Mouse (Mus musculus) heart, postnatal 0 days (tissue): ENCODE results near the gene Agt. TPM values are rescaled to one million over a fixed set of nuclear protein-coding genes. Genes with fewer than 3 reads are reported as not detected.

Experiments used
- ATAC-seq: fragments of 200-750 bp; cut with Nextera tagmentation; 2 replicates; pipeline ENCODE4 v1.8.0; 2017; ENCODE audit warnings: low read depth, moderate number of reproducible peaks, moderate library complexity; ENCODE audit not compliant: insufficient read depth
- DNase-seq: peaks from one replicate; pipeline ENCODE4 v3.0.0-alpha.2; 2016; ENCODE audit warnings: low spot score
- H3K27ac ChIP-seq: fragments of 300-500 bp; sonication (generic); 2 replicates; pipeline ENCODE4 v1.5.1; 2014; ENCODE audit warnings: low read depth, mild to moderate bottlenecking
- H3K27me3 ChIP-seq: fragments of 300-500 bp; sonication (generic); 2 replicates; pipeline ENCODE4 v1.6.1; 2014; ENCODE audit warnings: low read length, mixed read lengths; ENCODE audit not compliant: control insufficient read depth, insufficient read depth
- H3K36me3 ChIP-seq: fragments of 300-500 bp; sonication (generic); replicated peaks from 2 replicates; pipeline ENCODE4 v1.6.1; 2014; ENCODE audit warnings: low read length, mixed read lengths; ENCODE audit not compliant: control insufficient read depth, insufficient read depth
- H3K4me1 ChIP-seq: fragments of 300-500 bp; sonication (generic); 2 replicates; pipeline ENCODE4 v1.6.1; 2014; ENCODE audit warnings: antibody characterized with exemption; ENCODE audit not compliant: control insufficient read depth, insufficient read depth
- H3K4me2 ChIP-seq: fragments of 300-500 bp; sonication (generic); 2 replicates; pipeline ENCODE4 v1.6.1; 2014; ENCODE audit warnings: low read depth, mild to moderate bottlenecking, low read length, moderate library complexity
- H3K4me3 ChIP-seq: fragments of 300-500 bp; sonication (generic); 2 replicates; pipeline ENCODE4 v1.5.1; 2014; ENCODE audit warnings: low read depth, low read length
- H3K9ac ChIP-seq: fragments of 300-500 bp; sonication (generic); replicated peaks from 2 replicates; pipeline ENCODE4 v1.6.1; 2014; ENCODE audit warnings: low read depth, low read length, mixed read lengths
- H3K9me3 ChIP-seq: fragments of 300-500 bp; sonication (generic); replicated peaks from 2 replicates; pipeline ENCODE4 v1.6.1; 2016; ENCODE audit warnings: low read length; ENCODE audit not compliant: control insufficient read depth
- CTCF ChIP-seq: IDR thresholded peaks from 2 replicates; pipeline ENCODE4 v1.5.1; 2016; ENCODE audit warnings: antibody characterized with exemption, control low read depth, low read depth
- EP300 ChIP-seq: IDR thresholded peaks from 2 replicates; pipeline ENCODE4 v1.6.1; 2016; ENCODE audit warnings: antibody characterized with exemption, low read depth
- WGBS: fragments of 180-500 bp; shearing (Covaris S2); extraction: QIAGEN DNeasy Blood & Tissue Kit; methylation state at CpG from one replicate; pipeline ENCODE4 v1.1.7; 2014; 5-methylcytosine and 5-hydroxymethylcytosine counted together
- polyA plus RNA-seq: library from polyadenylated mRNA; unstranded; fragments of >200 nt; fragmentation: Nextera tagmentation; extraction: Ambion mirVana; gene quantifications from 2 replicates; pipeline ENCODE4 v1.2.1, GENCODE M21; 2015
- total RNA-seq: library from RNA; depleted of rRNA; stranded (reverse); fragments of >200 nt; gene quantifications from 2 replicates; pipeline ENCODE4 v1.2.3, GENCODE M21; 2014; ENCODE audit warnings: low replicate concordance

Gene Agt
- total and polyA plus RNA-seq, 2 experiments from 2014 or later = 5.5 to 20.8 TPM

DNA sequence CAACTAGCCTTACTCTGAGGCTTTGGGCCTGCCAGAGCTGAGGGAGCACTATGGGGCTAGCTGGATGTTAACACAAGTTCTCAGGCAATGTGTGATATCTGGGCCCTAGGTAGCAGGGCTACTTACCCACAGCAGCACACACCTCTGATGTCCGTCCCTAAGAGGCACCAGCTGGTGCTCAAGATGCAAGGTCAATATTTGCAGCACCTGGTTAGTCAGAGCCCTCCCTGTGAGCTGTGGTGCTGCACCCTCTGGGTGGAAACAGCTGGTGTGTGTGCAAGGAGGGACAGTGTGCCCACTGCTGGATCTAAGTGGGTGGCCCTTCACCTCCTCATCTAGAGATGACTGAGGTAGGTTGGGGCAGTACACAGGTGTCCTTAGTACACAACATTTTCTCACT lies 7.2 kb upstream of the Agt start:
- no peaks in the 10 kb centered on the region for H3K27me3 ChIP-seq
- no peak for TF ChIP-seq EP300
- TF ChIP-seq CTCF = no peak
- H3K4me1 ChIP-seq = 0 out of 2 replicates have a peak, but pooled peaks cover 3% of the 10 kb centered on the region
- no peak overlapping the region for H3K4me3 ChIP-seq
- H3K9ac ChIP-seq = no peak overlapping the region
- no peak overlapping the region for H3K27ac ChIP-seq
- H3K9me3 ChIP-seq = no peaks in the 10 kb centered on the region
- no peaks in the 10 kb centered on the region for H3K36me3 ChIP-seq
- no peak for ATAC-seq
- DNase-seq = no peak
- WGBS = 82% methylated on average over 1 of the region's 1 CpGs
- no peak overlapping the region for H3K4me2 ChIP-seq

GRCm38 (mm10) chr8:124575811-124576210 lies 6.3 kb upstream of the Agt start, which contains the start of gene Capn9:
Gene Capn9 (plus strand): TSS chr8:124576111.
- Histone ChIP-seq H3K27me3 (no peaks in the 10 kb centered on the region), H3K9me3 (no peaks in the 10 kb centered on the region), H3K4me1 (0 out of 2 replicates have a peak, but pooled peaks cover 3% of the 10 kb centered on the region), H3K4me3 (no peak within 1 kb of the TSS), H3K9ac (no peak within 1 kb of the TSS), H3K27ac (no peak within 1 kb of the TSS), H3K36me3 (no peaks in the 10 kb centered on the region), H3K4me2 (no peak within 1 kb of the TSS)
- 92% methylated on average over 8 of the region's 8 CpGs for WGBS
- TF ChIP-seq EP300 (no peak), CTCF (no peak)
- ATAC-seq (no peak), DNase-seq (no peak)

DNA sequence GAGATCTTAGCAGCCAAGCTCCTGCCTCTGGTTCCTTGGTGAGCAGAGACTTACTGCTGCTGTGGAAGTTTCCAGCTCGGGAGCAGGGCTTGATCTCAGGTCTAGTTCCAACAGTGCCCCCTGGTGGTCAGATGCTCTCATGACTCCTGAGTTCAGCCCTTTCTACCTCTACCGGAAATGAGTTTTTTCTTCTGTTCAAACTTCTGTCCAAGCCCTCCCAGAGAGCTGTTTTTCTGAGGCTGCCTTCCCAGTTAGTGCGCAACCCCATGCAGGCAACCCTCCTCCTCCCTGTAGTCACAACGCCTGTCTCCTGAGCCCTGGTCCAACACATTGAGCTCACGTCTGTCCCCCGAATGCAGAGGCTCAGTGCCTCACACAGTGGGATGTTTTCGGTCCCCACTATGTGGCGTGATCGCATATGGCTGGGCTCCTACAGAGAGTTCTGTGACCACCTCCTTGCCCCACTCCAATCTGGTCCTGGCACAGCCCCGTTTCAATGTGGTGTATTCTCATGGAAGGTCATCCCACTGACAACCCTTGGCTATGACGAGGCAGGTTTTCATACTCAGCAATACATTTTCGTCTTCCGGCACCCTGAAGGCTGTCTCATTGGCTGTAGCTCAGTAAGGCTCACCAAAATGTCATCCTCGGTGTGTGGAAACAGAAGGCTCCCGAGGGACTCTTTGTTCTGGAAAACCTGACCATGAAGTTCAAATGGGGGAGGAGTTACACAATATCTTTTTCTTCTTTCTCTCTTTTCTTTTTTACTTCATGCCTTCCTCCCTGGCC lies 4.2 kb upstream of the Agt start:
- H3K9ac ChIP-seq = no peak overlapping the region
- no peak overlapping the region for H3K4me3 ChIP-seq
- ATAC-seq (peak; percentile 61), DNase-seq (peak; percentile 87)
- no peaks in the 10 kb centered on the region for H3K9me3 ChIP-seq
- H3K4me2 ChIP-seq = no peak overlapping the region
- no peaks in the 10 kb centered on the region for H3K27me3 ChIP-seq
- peaks cover 18% of the 10 kb centered on the region for H3K4me1 ChIP-seq
- peak overlapping the region; percentile 35; the same call in 1 of the 2 replicates for H3K27ac ChIP-seq
- 52% methylated on average over 15 of the region's 15 CpGs for WGBS
- TF ChIP-seq CTCF = peak; percentile 86
- no peak for TF ChIP-seq EP300
- H3K36me3 ChIP-seq = no peaks in the 10 kb centered on the region

DNA sequence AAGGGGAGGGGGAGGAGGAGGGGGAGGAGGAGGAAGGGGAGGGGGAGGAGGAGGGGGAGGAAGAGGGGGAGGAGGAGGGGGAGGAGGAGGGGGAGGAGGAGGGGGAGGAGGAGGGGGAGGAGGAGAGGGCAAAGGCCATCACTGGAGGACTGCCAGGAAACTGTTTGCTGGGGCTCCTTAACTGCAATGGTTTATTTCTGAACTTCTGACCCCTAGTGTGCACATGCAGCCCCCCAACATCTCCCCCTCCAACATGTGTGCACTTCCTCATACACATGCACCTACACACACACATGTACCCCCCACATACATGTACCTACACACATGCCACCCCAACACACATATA lies 2.9 kb upstream of the Agt start:
- peaks cover 18% of the 10 kb centered on the region for H3K4me1 ChIP-seq
- TF ChIP-seq EP300 = no peak
- no peak for TF ChIP-seq CTCF
- no peaks in the 10 kb centered on the region for H3K27me3 ChIP-seq
- no peak overlapping the region for H3K27ac ChIP-seq
- no peak overlapping the region for H3K4me2 ChIP-seq
- DNase-seq (no peak), ATAC-seq (no peak)
- no peak overlapping the region for H3K4me3 ChIP-seq
- H3K9ac ChIP-seq = no peak overlapping the region
- no peaks in the 10 kb centered on the region for H3K9me3 ChIP-seq
- H3K36me3 ChIP-seq = no peaks in the 10 kb centered on the region

DNA sequence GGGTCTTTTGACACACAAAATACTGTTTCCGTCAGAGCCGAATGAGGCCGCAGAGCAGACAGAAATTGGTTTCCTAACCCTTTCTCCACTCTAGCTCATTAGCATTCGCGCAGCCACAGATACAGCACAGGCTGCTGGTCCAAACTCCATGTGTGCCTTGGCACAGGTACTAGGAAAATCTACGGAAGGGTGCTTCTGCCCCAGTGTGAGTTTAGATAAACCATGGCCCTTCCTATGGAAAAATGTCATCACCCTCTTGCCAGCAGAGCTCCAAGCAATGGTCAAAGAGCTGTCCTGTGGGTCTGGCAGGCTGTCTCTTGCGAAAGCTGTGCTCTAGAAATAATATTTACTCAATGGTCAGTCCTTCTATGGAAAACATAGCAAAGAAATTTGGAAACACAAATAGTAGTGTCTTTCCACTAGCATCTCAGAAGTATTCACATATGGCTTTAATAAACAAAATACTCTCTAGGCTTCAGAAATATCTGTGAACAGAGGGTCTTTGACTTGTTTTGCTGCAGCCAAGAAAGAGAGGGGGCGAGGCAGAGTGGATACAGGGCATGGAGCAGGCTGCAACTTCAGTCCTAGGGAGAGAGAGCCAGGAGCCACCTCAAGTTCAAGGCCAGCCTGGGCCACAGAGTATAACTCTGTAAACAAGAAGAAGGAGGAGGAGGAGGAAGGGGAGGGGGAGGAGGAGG lies 2.4 kb upstream of the Agt start:
- Histone ChIP-seq H3K4me2 (no peak overlapping the region), H3K27ac (peak overlapping the region; percentile 43; the same call in 1 of the 2 replicates), H3K36me3 (no peaks in the 10 kb centered on the region), H3K9me3 (no peaks in the 10 kb centered on the region), H3K4me3 (no peak overlapping the region), H3K27me3 (no peaks in the 10 kb centered on the region), H3K4me1 (peaks cover 18% of the 10 kb centered on the region), H3K9ac (no peak overlapping the region)
- ATAC-seq = 0 out of 2 replicates have a peak, but pooled peaks have one; percentile 13
- WGBS = 52% methylated on average over 8 of the region's 8 CpGs
- no peak; the same call in 1 of the 2 replicates for TF ChIP-seq EP300
- TF ChIP-seq CTCF = no peak
- DNase-seq = peak; percentile 69
